7 mouse cellular contexts compared by ENCODE assay signal in genomic region chr3:154329323-154330180, GRCm38 (mm10). TPM values are rescaled to one million over a fixed set of nuclear protein-coding genes. Genes with fewer than 3 reads are reported as not detected.
DNase-seq lines count a peak whose midpoint lies in the region; ATAC-seq and TF ChIP-seq lines count a peak whose summit lies in the region.

No protein-coding gene starts in this region.

- H3K9ac ChIP-seq in hindbrain, embryonic 15.5 days: no peak overlapping the region
- no peak overlapping the region for H3K9ac ChIP-seq in liver, embryonic 15.5 days
- no peak overlapping the region for H3K9ac ChIP-seq in stomach, postnatal 0 days (ENCODE audit: low read length)

- no peaks in the 10 kb centered on the region for H3K9me3 ChIP-seq in hindbrain, embryonic 15.5 days
- no peaks in the 10 kb centered on the region for H3K9me3 ChIP-seq in liver, embryonic 15.5 days (replicated peaks)
- no peaks in the 10 kb centered on the region for H3K9me3 ChIP-seq in stomach, postnatal 0 days (ENCODE audit: control insufficient read depth, low read length)

- H3K36me3 ChIP-seq in hindbrain, embryonic 15.5 days: no peaks in the 10 kb centered on the region
- no peaks in the 10 kb centered on the region for H3K36me3 ChIP-seq in liver, embryonic 15.5 days (replicated peaks)
- no peaks in the 10 kb centered on the region for H3K36me3 ChIP-seq in stomach, postnatal 0 days (ENCODE audit: control insufficient read depth, insufficient read depth, low read length)

- no peak for TF ChIP-seq CTCF in embryonic fibroblast, embryonic 13.5 days (IDR thresholded peaks at IDR 0.05; ENCODE audit: borderline replicate concordance, insufficient read depth, low read length)
- no peak for TF ChIP-seq CTCF in stomach, postnatal 0 days (IDR thresholded peaks at IDR 0.05; ENCODE audit: low read depth)

- no peak for ATAC-seq in hindbrain, embryonic 15.5 days (ENCODE audit: low FRiP score, low read depth)
- no peak for ATAC-seq in liver, embryonic 15.5 days (ENCODE audit: insufficient read depth)
- no peak for ATAC-seq in stomach, postnatal 0 days (ENCODE audit: low FRiP score, low TSS enrichment)

- peaks cover 61% of the 10 kb centered on the region for H3K27me3 ChIP-seq in hindbrain, embryonic 15.5 days
- peaks cover 100% of the 10 kb centered on the region for H3K27me3 ChIP-seq in liver, embryonic 15.5 days
- peaks cover 32% of the 10 kb centered on the region for H3K27me3 ChIP-seq in stomach, postnatal 0 days (ENCODE audit: control insufficient read depth, insufficient read depth, low read length)

- WGBS in hindbrain, embryonic 15.5 days: under 1% methylated on average over 54 of the region's 54 CpGs
- WGBS in liver, embryonic 15.5 days (ENCODE audit: insufficient replicate concordance): under 1% methylated on average over 54 of the region's 54 CpGs
- 2% methylated on average over 54 of the region's 54 CpGs for WGBS in stomach, postnatal 0 days

- TF ChIP-seq POLR2A in embryonic fibroblast, embryonic 13.5 days (IDR thresholded peaks at IDR 0.05; ENCODE audit: low read depth, low read length): no peak

- H3K27ac ChIP-seq in embryonic fibroblast, embryonic 13.5 days (ENCODE audit: insufficient read depth, low read length): no peak overlapping the region
- H3K27ac ChIP-seq in hindbrain, embryonic 15.5 days (replicated peaks): no peak overlapping the region
- H3K27ac ChIP-seq in liver, embryonic 15.5 days (replicated peaks): no peak overlapping the region
- H3K27ac ChIP-seq in stomach, postnatal 0 days (replicated peaks): no peak overlapping the region

- peak overlapping the region; percentile 13 for H3K4me3 ChIP-seq in embryonic fibroblast, embryonic 13.5 days (ENCODE audit: insufficient read depth, low read length)
- 0 out of 2 replicates have a peak overlapping the region, but pooled peaks have one; percentile 2 for H3K4me3 ChIP-seq in hindbrain, embryonic 15.5 days
- H3K4me3 ChIP-seq in liver, embryonic 15.5 days (replicated peaks): peak overlapping the region; percentile 25
- peak overlapping the region; percentile 20 for H3K4me3 ChIP-seq in stomach, postnatal 0 days (ENCODE audit: low read depth, low read length)

- TF ChIP-seq EP300 in stomach, postnatal 0 days (optimal IDR thresholded peaks at IDR 0.05): no peak

- H3K4me2 ChIP-seq in hindbrain, embryonic 15.5 days: peak overlapping the region; percentile 21; the same call in 1 of the 2 replicates
- H3K4me2 ChIP-seq in liver, embryonic 15.5 days: peak overlapping the region; percentile 23; the same call in 1 of the 2 replicates
- H3K4me2 ChIP-seq in stomach, postnatal 0 days (replicated peaks; ENCODE audit: low read depth): 0 out of 2 replicates have a peak overlapping the region, but pooled peaks have one; percentile 8

- peak; percentile 9 for DNase-seq in right cerebral cortex, postnatal 25 days
- DNase-seq in right cerebral cortex, postnatal 36 days (ENCODE audit: low spot score in 2 of 2): no peak
- peak; percentile 32 for DNase-seq in stomach, postnatal 0 days (ENCODE audit: low spot score)
- no peak for DNase-seq in gastrocnemius, adult 18-20 months (ENCODE audit: low spot score)

- no peaks in the 10 kb centered on the region for H3K4me1 ChIP-seq in embryonic fibroblast, embryonic 13.5 days (ENCODE audit: control insufficient read depth, insufficient read depth, low read length)
- H3K4me1 ChIP-seq in hindbrain, embryonic 15.5 days (replicated peaks): peaks cover 14% of the 10 kb centered on the region
- H3K4me1 ChIP-seq in liver, embryonic 15.5 days (replicated peaks): 0 out of 2 replicates have a peak, but pooled peaks cover 6% of the 10 kb centered on the region
- no peaks in the 10 kb centered on the region; the same call in 1 of the 2 replicates for H3K4me1 ChIP-seq in stomach, postnatal 0 days (replicated peaks; ENCODE audit: control insufficient read depth, insufficient read depth)

RNA-seq across cellular contexts. Expression of gene Lhx8, which starts 0.9 kb away (rescaled TPM):
- 2.0 and 7.8 TPM in 2 replicates for polyA plus RNA-seq in embryonic fibroblast, embryonic 13.5 days (2011; ENCODE audit: insufficient read length, low read depth, missing spikeins)
- polyA plus RNA-seq in hindbrain, embryonic 15.5 days (2015; fragmentation: Nextera tagmentation; extraction: Ambion mirVana): 0.13 and 0.28 TPM in 2 replicates
- polyA plus RNA-seq in liver, embryonic 15.5 days (2015; fragmentation: Nextera tagmentation; extraction: Ambion mirVana): 0.08 TPM in 1 of 2 replicates, not detected in the other
- not detected in 2 replicates for polyA plus RNA-seq in stomach, postnatal 0 days (2015; fragmentation: Nextera tagmentation; extraction: Ambion mirVana)
- total RNA-seq in gastrocnemius, adult 18-20 months (2021): not detected

Comparison
In these comparisons a context has a peak if more than half of its experiments do, and no peak if none do; other contexts are left out.
1. DNase-seq: peak in right cerebral cortex, postnatal 25 days (single experiment) and stomach, postnatal 0 days (single experiment); none in right cerebral cortex, postnatal 36 days (0 of 2) and gastrocnemius, adult 18-20 months (single experiment).
2. Peak in every context shown above with its lines, with median percentiles within 50 percentile points of each other: H3K4me3 ChIP-seq and H3K4me2 ChIP-seq.